Mouse (Mus musculus) right cerebral cortex, postnatal 4 days (tissue): ENCODE results near the gene Spg20.

Experiments used
- DNase-seq: peaks from one replicate; pipeline ENCODE4 v3.0.0-alpha.2; 2022

Gene Spg20

GRCm38 (mm10) chr3:55098990-55099389 lies 12.9 kb upstream of the Spg20 start:
- no peak for DNase-seq

- no peak for DNase-seq
Observed at GRCm38 (mm10) chr3:55101092-55101491, 10.8 kb upstream of the Spg20 start.

GRCm38 (mm10) chr3:55105372-55106023 lies 6.4 kb upstream of the Spg20 start:
- DNase-seq = no peak

GRCm38 (mm10) chr3:55106051-55106450 lies 5.9 kb upstream of the Spg20 start:
- no peak for DNase-seq

GRCm38 (mm10) chr3:55109097-55109496 lies 2.8 kb upstream of the Spg20 start:
- no peak for DNase-seq

- no peak for DNase-seq
Observed at GRCm38 (mm10) chr3:55112710-55113415, 955 bp downstream of the Spg20 start.

- no peak for DNase-seq
Observed at GRCm38 (mm10) chr3:55114313-55115065, 2.6 kb downstream of the Spg20 start.

GRCm38 (mm10) chr3:55115071-55115470 lies 3.2 kb downstream of the Spg20 start:
- no peak for DNase-seq

GRCm38 (mm10) chr3:55115989-55116388 lies 4.1 kb downstream of the Spg20 start:
- DNase-seq = no peak

- no peak for DNase-seq
Observed at GRCm38 (mm10) chr3:55119275-55119898, 7.5 kb downstream of the Spg20 start.

GRCm38 (mm10) chr3:55122336-55122870 lies 10.5 kb downstream of the Spg20 start:
- no peak for DNase-seq

- DNase-seq = no peak
Observed at GRCm38 (mm10) chr3:55123064-55123463, 11.2 kb downstream of the Spg20 start.

- DNase-seq = no peak
Observed at GRCm38 (mm10) chr3:55129181-55129692, 17.3 kb downstream of the Spg20 start.

- no peak for DNase-seq
Observed at GRCm38 (mm10) chr3:55131576-55132233, 19.8 kb downstream of the Spg20 start.

GRCm38 (mm10) chr3:55137039-55137438 lies 25.1 kb downstream of the Spg20 start, which contains the start of gene Ccdc169:
TSS of gene Ccdc169 (plus strand) at chr3:55137339.
- DNase-seq = no peak

GRCm38 (mm10) chr3:55139837-55140236 lies 27.9 kb downstream of the Spg20 start:
- DNase-seq = no peak

GRCm38 (mm10) chr3:55141401-55141800 lies 29.5 kb downstream of the Spg20 start:
- no peak for DNase-seq

GRCm38 (mm10) chr3:55144916-55145315 lies 33.0 kb downstream of the Spg20 start:
- DNase-seq = no peak

- DNase-seq = no peak
Observed at GRCm38 (mm10) chr3:55146441-55146840, 34.5 kb downstream of the Spg20 start.

- DNase-seq = no peak
Observed at GRCm38 (mm10) chr3:55147156-55147555, 35.2 kb downstream of the Spg20 start.

- DNase-seq = no peak
Observed at GRCm38 (mm10) chr3:55148091-55148490, 36.2 kb downstream of the Spg20 start.
